Mouse (Mus musculus) limb, embryonic 15.5 days (tissue): ENCODE data around the gene Gm9918. TPM values are rescaled to one million over a fixed set of nuclear protein-coding genes. Genes with fewer than 3 reads are reported as not detected.
"Not testable (repeated sequence)": the region's sequence is repeated elsewhere in the genome, so short reads cannot be mapped to it uniquely, and the experiment has no call there.

Source experiments
- ATAC-seq: fragments of 200-750 bp; cut with Nextera tagmentation; 2 replicates; pipeline ENCODE4 v1.8.0; 2017; ENCODE audit warnings: low read depth, moderate TSS enrichment; ENCODE audit not compliant: insufficient number of reproducible peaks, low FRiP score, low TSS enrichment
- H3K27ac ChIP-seq: fragments of 300-500 bp; sonication (generic); 2 replicates; pipeline ENCODE4 v1.5.1; 2015; ENCODE audit warnings: moderate library complexity, mild to moderate bottlenecking, inconsistent platforms
- H3K27me3 ChIP-seq: fragments of 300-500 bp; sonication (generic); 2 replicates; pipeline ENCODE4 v1.6.1; 2015; ENCODE audit warnings: inconsistent platforms
- H3K36me3 ChIP-seq: fragments of 300-500 bp; sonication (generic); 2 replicates; pipeline ENCODE4 v1.6.1; 2015; ENCODE audit warnings: inconsistent platforms
- H3K4me1 ChIP-seq: fragments of 300-500 bp; sonication (generic); 2 replicates; pipeline ENCODE4 v1.6.1; 2015; ENCODE audit warnings: inconsistent platforms
- H3K4me2 ChIP-seq: fragments of 300-500 bp; sonication (generic); 2 replicates; pipeline ENCODE4 v1.6.1; 2015; ENCODE audit warnings: mild to moderate bottlenecking, inconsistent platforms
- H3K4me3 ChIP-seq: fragments of 300-500 bp; sonication (generic); 2 replicates; pipeline ENCODE4 v1.5.1; 2015; ENCODE audit warnings: mild to moderate bottlenecking, inconsistent platforms
- H3K9ac ChIP-seq: fragments of 300-500 bp; sonication (generic); 2 replicates; pipeline ENCODE4 v1.6.1; 2015; ENCODE audit warnings: inconsistent platforms
- H3K9me3 ChIP-seq: fragments of 300-500 bp; sonication (generic); 2 replicates; pipeline ENCODE4 v1.6.1; 2016; ENCODE audit warnings: inconsistent platforms
- WGBS: fragments of 180-500 bp; shearing (Covaris S2); methylation state at CpG from one replicate; pipeline ENCODE4 v1.1.7; 2015; 5-methylcytosine and 5-hydroxymethylcytosine counted together
- polyA plus RNA-seq: library from polyadenylated mRNA; unstranded; fragments of >200 nt; fragmentation: Nextera tagmentation; extraction: Ambion mirVana; gene quantifications from 2 replicates; pipeline ENCODE4 v1.2.1, GENCODE M21; 2015

Gm9918 gene
- 0.79 and 0.83 TPM in 2 replicates for polyA plus RNA-seq

- no peaks in the 10 kb centered on the region for H3K36me3 ChIP-seq
- peak; percentile 63 for ATAC-seq
- H3K4me2 ChIP-seq, result peak within 1 kb of the TSS; percentile 52
- H3K9ac ChIP-seq, result peak within 1 kb of the TSS; percentile 10; the same call in 1 of the 2 replicates
- H3K27me3 ChIP-seq, result no peaks in the 10 kb centered on the region
- WGBS, result 11% methylated on average over 21 of the region's 21 CpGs
- H3K4me1 ChIP-seq, result peaks cover 18% of the 10 kb centered on the region
- H3K4me3 ChIP-seq, result peak within 1 kb of the TSS; percentile 35
- no peaks in the 10 kb centered on the region for H3K9me3 ChIP-seq
- no peak within 1 kb of the TSS for H3K27ac ChIP-seq
These were observed at the start of gene Gm9918 for GRCm38 (mm10) chr15:102270274-102270960. Gene Gm9918, plus strand, starts transcription at chr15:102270563.

GRCm38 (mm10) chr15:102222386-102222785 lies 48.0 kb upstream of the Gm9918 start:
- Histone ChIP-seq H3K4me2 (no peak overlapping the region), H3K27ac (no peak overlapping the region), H3K4me3 (no peak overlapping the region), H3K36me3 (0 out of 2 replicates have a peak, but pooled peaks cover 4% of the 10 kb centered on the region), H3K4me1 (peaks cover 16% of the 10 kb centered on the region), H3K9ac (no peak overlapping the region), H3K27me3 (peaks cover 9% of the 10 kb centered on the region), H3K9me3 (no peaks in the 10 kb centered on the region)
- no peak for ATAC-seq
- WGBS, result 51% methylated on average over 10 of the region's 10 CpGs

DNA sequence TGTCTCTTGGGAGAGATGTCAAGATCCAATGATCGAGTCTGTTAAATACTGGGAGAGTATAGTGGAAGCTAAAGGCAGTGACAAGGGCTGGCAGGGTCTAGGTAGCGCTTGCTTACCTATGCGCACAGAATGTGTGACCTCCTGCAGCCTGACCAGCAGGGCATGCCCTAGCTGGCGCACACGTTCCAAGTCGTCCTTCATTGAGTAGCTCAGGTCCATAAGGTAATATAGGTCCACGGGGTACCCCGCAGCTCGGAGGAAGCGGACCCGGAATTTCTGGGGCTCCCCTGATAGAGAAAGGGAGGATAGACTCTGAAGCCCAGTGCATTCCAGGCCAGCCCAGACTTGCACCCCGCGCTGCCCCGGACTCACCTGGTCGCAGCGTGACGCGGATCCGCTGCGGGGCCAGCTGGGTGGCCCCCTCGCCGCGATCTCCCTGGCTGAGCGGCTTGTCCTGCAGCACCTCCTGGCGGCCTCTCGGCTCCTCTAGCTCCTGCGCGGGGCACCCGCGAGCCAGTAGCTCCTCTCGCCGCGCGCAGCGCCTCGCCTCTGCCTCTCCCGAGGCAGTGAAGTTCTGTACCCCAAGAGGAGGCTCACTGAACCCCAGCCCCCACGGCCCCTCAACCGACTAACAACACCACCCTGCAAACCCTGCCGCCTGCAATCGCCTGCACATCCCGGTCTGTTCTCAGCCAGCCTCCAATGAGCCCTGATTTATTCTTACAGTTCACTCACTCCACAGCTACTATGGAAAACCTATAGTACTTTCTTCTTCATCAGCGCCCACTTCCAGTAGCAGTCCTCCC lies 46.0 kb upstream of the Gm9918 start:
- Histone ChIP-seq H3K27ac (peak overlapping the region; percentile 57; the same call in 1 of the 2 replicates), H3K9me3 (no peaks in the 10 kb centered on the region), H3K4me1 (peaks cover 16% of the 10 kb centered on the region), H3K4me3 (peak overlapping the region; percentile 51), H3K4me2 (peak overlapping the region; percentile 95), H3K9ac (peak overlapping the region; percentile 44), H3K27me3 (peaks cover 9% of the 10 kb centered on the region), H3K36me3 (no peaks in the 10 kb centered on the region)
- peak; percentile 58 for ATAC-seq
- 1% methylated on average over 43 of the region's 43 CpGs for WGBS

GRCm38 (mm10) chr15:102224992-102225617 lies 45.3 kb upstream of the Gm9918 start:
- no peaks in the 10 kb centered on the region for H3K36me3 ChIP-seq
- H3K9ac ChIP-seq, result no peak overlapping the region
- H3K27me3 ChIP-seq, result peaks cover 9% of the 10 kb centered on the region
- H3K4me1 ChIP-seq, result peaks cover 16% of the 10 kb centered on the region
- peak overlapping the region; percentile 51 for H3K4me3 ChIP-seq
- WGBS, result 14% methylated on average over 21 of the region's 21 CpGs
- H3K9me3 ChIP-seq, result no peaks in the 10 kb centered on the region
- H3K27ac ChIP-seq, result peak overlapping the region; percentile 57; the same call in 1 of the 2 replicates
- no peak for ATAC-seq
- H3K4me2 ChIP-seq, result peak overlapping the region; percentile 95

DNA sequence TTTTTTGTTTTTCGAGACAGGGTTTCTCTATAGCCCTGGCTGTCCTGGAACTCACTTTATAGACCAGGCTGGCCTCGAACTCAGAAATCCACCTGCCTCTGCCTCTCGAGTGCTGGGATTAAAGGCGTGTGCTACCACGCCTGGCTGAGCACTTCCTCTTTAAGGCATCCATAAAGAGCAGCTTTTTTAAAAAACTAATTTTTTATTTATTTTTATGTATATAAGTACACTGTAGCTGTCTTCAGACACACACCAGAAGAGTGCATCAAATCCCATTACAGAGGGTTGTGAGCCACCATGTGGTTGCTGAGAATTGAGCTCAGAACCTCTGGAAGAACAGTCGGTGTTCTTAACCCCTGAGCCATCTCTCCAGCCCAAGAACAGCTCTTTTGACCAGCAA lies 44.7 kb upstream of the Gm9918 start:
- 80% methylated on average over 5 of the region's 6 CpGs for WGBS
- not testable (repeated sequence) for H3K4me2 ChIP-seq, ATAC-seq, H3K4me3 ChIP-seq, H3K27ac ChIP-seq, H3K9me3 ChIP-seq, H3K27me3 ChIP-seq, H3K9ac ChIP-seq, H3K36me3 ChIP-seq
- H3K4me1 ChIP-seq, result peaks cover 16% of the 10 kb centered on the region

DNA sequence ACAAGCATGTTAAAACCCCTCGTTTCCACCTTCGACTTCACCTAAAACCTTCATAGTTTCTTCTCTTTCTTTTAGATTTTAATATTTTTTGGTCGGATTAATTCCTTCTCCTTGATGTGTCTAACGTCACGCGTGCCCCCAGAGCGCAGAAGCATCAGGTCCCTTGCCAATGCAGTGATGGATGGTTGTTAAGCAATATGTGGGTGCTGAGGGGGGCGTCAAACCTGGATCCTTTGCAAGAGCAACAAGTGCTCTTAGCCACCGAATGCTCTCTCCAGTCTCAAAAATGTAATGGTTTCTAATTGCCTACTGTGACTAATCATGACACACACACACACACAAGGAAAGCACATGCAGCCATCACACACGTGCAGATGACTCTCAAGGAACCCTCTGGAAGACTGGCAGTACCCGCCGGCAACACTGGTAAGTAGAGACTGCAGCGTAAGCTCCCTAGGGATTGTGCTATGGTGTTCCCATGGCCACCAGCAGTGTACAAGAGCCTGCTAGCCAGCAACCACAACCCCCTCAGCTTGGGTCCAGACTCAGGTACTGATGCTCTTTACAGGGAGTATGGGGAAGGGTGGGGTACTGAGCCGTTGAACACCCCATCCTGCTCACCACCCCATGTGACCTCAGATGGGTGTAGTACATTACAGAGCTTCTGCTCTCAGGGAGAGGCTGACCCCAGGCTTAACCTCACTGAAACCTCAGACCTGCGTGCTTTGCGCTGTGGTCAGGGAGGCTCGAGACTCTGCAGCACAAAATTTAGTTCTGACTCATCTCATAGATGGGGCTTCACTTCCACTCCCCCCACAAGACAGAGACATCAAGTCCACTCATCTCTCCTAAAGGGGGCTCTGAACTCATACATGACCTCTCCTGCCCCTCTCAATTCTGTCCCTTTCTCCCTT lies 39.7 kb upstream of the Gm9918 start:
- Histone ChIP-seq H3K9ac (no peak overlapping the region), H3K4me1 (peaks cover 36% of the 10 kb centered on the region), H3K27ac (0 out of 2 replicates have a peak overlapping the region, but pooled peaks have one; percentile 5), H3K9me3 (no peaks in the 10 kb centered on the region), H3K4me3 (no peak overlapping the region), H3K36me3 (peaks cover 21% of the 10 kb centered on the region), H3K27me3 (no peaks in the 10 kb centered on the region), H3K4me2 (no peak overlapping the region)
- WGBS, result 72% methylated on average over 17 of the region's 17 CpGs
- ATAC-seq, result no peak

DNA sequence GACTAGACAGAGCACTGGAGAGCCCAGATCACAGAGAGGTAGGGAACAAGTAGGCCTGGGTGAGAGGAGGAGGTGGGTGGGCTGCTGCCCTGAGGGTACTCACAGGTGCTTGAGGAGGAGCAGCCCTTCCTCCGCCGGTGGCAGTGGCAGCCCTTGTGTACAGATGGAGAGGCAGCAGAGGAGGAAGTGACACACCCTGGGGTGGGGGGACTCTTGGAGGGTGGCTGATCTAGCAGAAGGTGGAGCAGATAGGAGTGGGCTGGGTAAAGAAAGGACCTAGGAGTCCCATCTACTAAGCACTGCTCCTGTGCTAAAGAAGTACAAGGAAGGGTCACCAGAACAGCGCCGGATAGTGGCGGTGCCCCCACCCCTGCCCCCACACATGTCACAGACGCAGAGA lies 38.6 kb upstream of the Gm9918 start, which contains the start of gene Itgb7:
Itgb7 (minus strand) TSS at position 197 of the 400 bp plus-strand sequence.
- H3K4me3 ChIP-seq, result no peak within 1 kb of the TSS
- WGBS, result 41% methylated on average over 6 of the region's 6 CpGs
- H3K4me2 ChIP-seq, result no peak within 1 kb of the TSS
- ATAC-seq, result no peak
- H3K9me3 ChIP-seq, result no peaks in the 10 kb centered on the region
- H3K4me1 ChIP-seq, result peaks cover 42% of the 10 kb centered on the region
- peak within 1 kb of the TSS; percentile 5; the same call in 1 of the 2 replicates for H3K27ac ChIP-seq
- H3K9ac ChIP-seq, result no peak within 1 kb of the TSS
- H3K27me3 ChIP-seq, result no peaks in the 10 kb centered on the region
- H3K36me3 ChIP-seq, result peaks cover 31% of the 10 kb centered on the region

DNA sequence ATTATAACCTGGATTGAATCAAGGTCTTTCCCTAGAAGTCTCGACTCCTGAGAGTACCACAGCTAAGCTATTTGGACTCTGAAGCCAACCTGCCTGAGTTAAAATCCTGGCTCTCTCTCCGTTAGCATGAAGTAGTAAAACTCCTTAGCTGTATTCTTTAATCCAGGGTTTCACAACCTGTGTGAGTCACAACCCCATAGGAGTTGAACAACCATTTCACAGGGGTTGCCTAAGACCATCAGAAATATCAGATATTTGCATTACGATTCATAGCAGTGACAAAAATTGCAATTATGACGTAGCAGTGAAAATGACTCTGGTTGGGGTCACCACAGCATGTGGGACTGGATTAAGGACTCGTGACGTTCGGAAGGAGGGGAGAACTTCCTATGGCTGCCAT lies 37.6 kb upstream of the Gm9918 start:
- Histone ChIP-seq H3K4me3 (no peak overlapping the region), H3K9ac (no peak overlapping the region), H3K9me3 (no peaks in the 10 kb centered on the region), H3K27me3 (no peaks in the 10 kb centered on the region), H3K4me1 (peaks cover 42% of the 10 kb centered on the region), H3K27ac (no peak overlapping the region), H3K36me3 (peaks cover 39% of the 10 kb centered on the region), H3K4me2 (no peak overlapping the region)
- ATAC-seq, result no peak
- 44% methylated on average over 7 of the region's 7 CpGs for WGBS

- no peak overlapping the region for H3K4me2 ChIP-seq
- H3K9me3 ChIP-seq, result no peaks in the 10 kb centered on the region
- no peak overlapping the region for H3K4me3 ChIP-seq
- no peak overlapping the region for H3K9ac ChIP-seq
- WGBS, result 14% methylated on average over 2 of the region's 2 CpGs
- no peak overlapping the region for H3K27ac ChIP-seq
- peaks cover 49% of the 10 kb centered on the region for H3K36me3 ChIP-seq
- ATAC-seq, result no peak
- no peaks in the 10 kb centered on the region for H3K27me3 ChIP-seq
- H3K4me1 ChIP-seq, result peaks cover 42% of the 10 kb centered on the region
These were observed 36.5 kb upstream of the Gm9918 start for GRCm38 (mm10) chr15:102233896-102234295.

DNA sequence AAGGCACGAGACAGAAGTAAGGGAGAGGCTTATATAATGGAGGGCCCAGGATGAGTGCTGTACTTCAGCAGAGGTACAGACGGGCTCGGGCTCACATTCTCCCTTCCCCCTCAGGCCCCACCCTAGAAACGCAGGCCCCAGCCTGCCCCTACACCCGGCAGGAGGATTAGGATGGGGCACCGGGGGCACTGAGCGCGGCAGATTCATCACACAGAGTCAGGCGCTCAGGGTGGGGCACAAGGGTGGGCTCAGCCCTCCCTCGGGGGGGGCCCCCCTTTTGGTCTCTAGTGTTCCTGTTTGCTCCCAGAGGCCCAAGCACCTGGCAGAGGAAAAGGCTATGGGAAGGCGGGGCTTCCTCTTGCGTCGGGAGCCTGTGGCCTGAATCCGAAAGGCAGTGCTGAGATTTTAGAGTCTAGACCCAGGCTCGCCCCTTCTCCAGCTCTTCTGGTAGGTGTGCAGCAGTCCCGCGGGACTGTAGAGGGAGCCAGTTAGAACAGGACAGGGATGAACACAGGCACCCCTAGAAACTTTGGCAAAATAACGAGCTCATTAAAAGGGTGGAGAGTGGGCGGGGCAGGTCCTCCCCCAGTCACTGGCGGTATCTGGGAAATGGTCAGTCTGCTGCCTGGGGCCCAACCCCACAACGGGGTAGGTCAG lies 34.9 kb upstream of the Gm9918 start:
- ATAC-seq, result 0 out of 2 replicates have a peak, but pooled peaks have one; percentile 14
- Histone ChIP-seq H3K36me3 (peaks cover 63% of the 10 kb centered on the region), H3K9me3 (no peaks in the 10 kb centered on the region), H3K4me2 (no peak overlapping the region), H3K27me3 (no peaks in the 10 kb centered on the region), H3K4me3 (no peak overlapping the region), H3K4me1 (peaks cover 45% of the 10 kb centered on the region), H3K27ac (peak overlapping the region; percentile 65), H3K9ac (no peak overlapping the region)
- WGBS, result 37% methylated on average over 21 of the region's 21 CpGs
